Mouse (Mus musculus) cortical plate, adult 2 months (tissue): ENCODE measurements around the gene Mgat4b.

Experiments used
- CTCF ChIP-seq: fragments of 200-500 bp; IDR thresholded peaks from 2 replicates; pipeline ENCODE4 v1.5.1; 2011; ENCODE audit warnings: mild to moderate bottlenecking, control low read depth, low read length; ENCODE audit not compliant: insufficient read depth; ENCODE audit errors: extremely low read depth
- POLR2A ChIP-seq: fragments of 200-500 bp; IDR thresholded peaks from 2 replicates; pipeline ENCODE4 v1.6.1; 2011; ENCODE audit warnings: mild to moderate bottlenecking, low read length, control low read depth; ENCODE audit not compliant: insufficient read depth; ENCODE audit errors: extremely low read depth

DNA sequence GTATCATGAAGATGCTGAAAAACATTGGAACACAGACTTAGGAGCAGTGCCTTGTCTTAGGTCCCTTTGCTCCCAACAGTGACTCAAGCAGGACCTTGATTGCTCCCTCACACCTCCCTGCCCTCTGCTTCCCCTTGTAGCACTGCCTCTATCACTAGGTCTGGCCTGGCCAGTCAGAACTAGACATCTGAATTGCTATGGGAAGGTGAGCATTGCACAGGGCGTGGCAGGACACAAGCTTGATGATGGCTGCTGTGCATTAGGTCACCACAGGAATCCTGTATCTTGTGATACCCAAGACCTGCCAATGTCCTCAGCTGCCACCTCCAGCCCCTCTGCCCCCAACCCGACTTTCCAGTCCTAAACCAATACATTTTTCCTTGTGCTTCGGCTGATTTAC is 56.3 kb downstream of the Mgat4b start:
- TF ChIP-seq CTCF = no peak
- TF ChIP-seq POLR2A = no peak
